Mouse (Mus musculus) brown adipose tissue, adult 24 weeks (tissue): ENCODE measurements around the gene Rpusd2. TPM values are rescaled to one million over a fixed set of nuclear protein-coding genes. Genes with fewer than 3 reads are reported as not detected.
"Not testable (repeated sequence)": the region's sequence is repeated elsewhere in the genome, so short reads cannot be mapped to it uniquely, and the experiment has no call there.

Source experiments
- H3K27ac ChIP-seq: fragments of 200-500 bp; replicated peaks from 2 replicates; pipeline ENCODE4 v1.5.1; 2012; ENCODE audit warnings: low read depth, mild to moderate bottlenecking, low read length
- H3K4me1 ChIP-seq: fragments of 200-500 bp; 2 replicates; pipeline ENCODE4 v1.6.1; 2012; ENCODE audit warnings: low read length, mixed read lengths; ENCODE audit not compliant: control insufficient read depth, insufficient read depth, insufficient read length
- H3K4me3 ChIP-seq: fragments of 200-500 bp; 2 replicates; pipeline ENCODE4 v1.5.1; 2012; ENCODE audit warnings: low read depth, mild to moderate bottlenecking, low read length, moderate library complexity; ENCODE audit not compliant: insufficient read depth
- polyA plus RNA-seq: library from polyadenylated mRNA; stranded (reverse); fragments of >200 nt; gene quantifications from 2 replicates; pipeline ENCODE4 v1.2.4, GENCODE M21; 2012; ENCODE audit not compliant: missing spikeins, insufficient read depth, insufficient read length

The Rpusd2 gene
- polyA plus RNA-seq = 1.4 and 2.3 TPM in 2 replicates

- no peaks in the 10 kb centered on the region for H3K4me1 ChIP-seq
- no peak within 1 kb of the TSS for H3K27ac ChIP-seq
- peak within 1 kb of the TSS; percentile 62 for H3K4me3 ChIP-seq
Observed at GRCm38 (mm10) chr2:119034656-119035396, at the start of gene Rpusd2. Gene Rpusd2 (plus strand): TSS chr2:119034790.

GRCm38 (mm10) chr2:118995490-118995889 lies 39.1 kb upstream of the Rpusd2 start:
- no peak overlapping the region for H3K27ac ChIP-seq
- H3K4me3 ChIP-seq = no peak overlapping the region
- H3K4me1 ChIP-seq = no peaks in the 10 kb centered on the region

GRCm38 (mm10) chr2:118995919-118996797 lies 38.4 kb upstream of the Rpusd2 start:
- no peak overlapping the region for H3K4me3 ChIP-seq
- no peaks in the 10 kb centered on the region for H3K4me1 ChIP-seq
- no peak overlapping the region for H3K27ac ChIP-seq

- no peak overlapping the region for H3K4me3 ChIP-seq
- H3K4me1 ChIP-seq = no peaks in the 10 kb centered on the region
- no peak overlapping the region for H3K27ac ChIP-seq
Observed at GRCm38 (mm10) chr2:118996798-118997105, 37.8 kb upstream of the Rpusd2 start.

GRCm38 (mm10) chr2:118998115-118998866 lies 36.3 kb upstream of the Rpusd2 start:
- H3K4me3 ChIP-seq = no peak overlapping the region
- H3K4me1 ChIP-seq = no peaks in the 10 kb centered on the region
- no peak overlapping the region for H3K27ac ChIP-seq

- no peaks in the 10 kb centered on the region for H3K4me1 ChIP-seq
- no peak overlapping the region for H3K4me3 ChIP-seq
- H3K27ac ChIP-seq = no peak overlapping the region
Observed at GRCm38 (mm10) chr2:118999025-118999639, 35.5 kb upstream of the Rpusd2 start.

- H3K4me1 ChIP-seq = no peaks in the 10 kb centered on the region
- no peak overlapping the region for H3K27ac ChIP-seq
- no peak overlapping the region for H3K4me3 ChIP-seq
Observed at GRCm38 (mm10) chr2:119006886-119007285, 27.7 kb upstream of the Rpusd2 start.

- no peak overlapping the region for H3K27ac ChIP-seq
- H3K4me3 ChIP-seq = no peak overlapping the region
- H3K4me1 ChIP-seq = no peaks in the 10 kb centered on the region
Observed at GRCm38 (mm10) chr2:119009376-119009775, 25.2 kb upstream of the Rpusd2 start.

- Histone ChIP-seq H3K4me3 (no peak overlapping the region), H3K27ac (no peak overlapping the region), H3K4me1 (no peaks in the 10 kb centered on the region)
Observed at GRCm38 (mm10) chr2:119014989-119015388, 19.6 kb upstream of the Rpusd2 start.

- H3K27ac ChIP-seq = no peak overlapping the region
Observed at GRCm38 (mm10) chr2:119015604-119016180, 18.9 kb upstream of the Rpusd2 start.

GRCm38 (mm10) chr2:119016312-119016711 lies 18.3 kb upstream of the Rpusd2 start:
- not testable (repeated sequence) for H3K4me3 ChIP-seq, H3K4me1 ChIP-seq, H3K27ac ChIP-seq

More at GRCm38 (mm10) chr2:119015604-119016180, 18.9 kb upstream of the Rpusd2 start:
- Histone ChIP-seq H3K4me3 (no peak overlapping the region), H3K4me1 (no peaks in the 10 kb centered on the region)

GRCm38 (mm10) chr2:119017647-119018046 lies 16.9 kb upstream of the Rpusd2 start:
- Histone ChIP-seq H3K4me1 (no peaks in the 10 kb centered on the region), H3K4me3 (no peak overlapping the region), H3K27ac (no peak overlapping the region)

GRCm38 (mm10) chr2:119018391-119019122 lies 16.0 kb upstream of the Rpusd2 start:
- H3K4me3 ChIP-seq = no peak overlapping the region
- H3K4me1 ChIP-seq = no peaks in the 10 kb centered on the region
- no peak overlapping the region for H3K27ac ChIP-seq

- Histone ChIP-seq H3K4me3 (no peak overlapping the region), H3K4me1 (no peaks in the 10 kb centered on the region), H3K27ac (no peak overlapping the region)
Observed at GRCm38 (mm10) chr2:119019131-119019530, 15.5 kb upstream of the Rpusd2 start.
